Mouse (Mus musculus): Measurements from ENCODE around the gene Flt1. TPM values are rescaled to one million over a fixed set of nuclear protein-coding genes. Genes with fewer than 3 reads are reported as not detected.
A peak's percentile ranks its signal among the peaks of the same experiment; 100 is the strongest.

Flt1 gene
- total RNA-seq, 2 experiments from 2014 or later = 31.7 to 34.7 TPM

- H3K27ac ChIP-seq = no peak overlapping the region
- DNase-seq (ENCODE audit: low spot score in 2 of 2) = no peak
- H3K4me3 ChIP-seq = no peak overlapping the region
- no peak for TF ChIP-seq CTCF (conservative IDR thresholded peaks at IDR 0.05)
These were observed 19.3 kb upstream of the Flt1 start for GRCm38 (mm10) chr5:147744900-147745653.

DNA sequence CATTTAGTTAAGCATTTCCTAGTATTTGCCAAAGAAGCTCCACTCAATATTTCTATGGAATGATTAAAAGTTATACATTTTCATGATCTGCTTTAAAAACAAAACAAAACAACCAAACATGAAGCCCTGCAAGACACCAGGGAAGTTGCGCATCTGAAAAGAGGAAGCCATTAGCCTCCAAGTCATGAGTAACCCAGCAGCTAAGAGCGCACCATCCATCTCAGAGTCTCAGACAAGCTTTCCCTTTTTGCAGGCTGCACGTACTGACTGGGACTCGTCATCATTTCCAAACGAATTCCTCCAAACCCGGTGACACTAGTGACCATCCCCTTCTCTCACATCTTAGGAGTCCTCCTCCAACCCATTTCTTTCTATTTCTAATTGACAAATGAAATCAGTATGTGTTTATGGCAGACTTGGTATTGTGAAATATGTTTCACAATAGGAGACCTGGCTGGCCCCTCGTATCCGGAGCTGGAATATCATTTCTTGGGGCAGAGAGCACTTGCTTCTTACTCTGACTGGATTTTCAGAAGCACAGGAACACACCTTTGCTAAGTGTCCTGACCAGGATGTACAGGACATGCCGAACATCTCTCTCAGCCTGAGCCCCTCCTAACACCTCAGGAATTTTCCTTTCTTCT, 16.8 kb upstream of the Flt1 start:
- H3K4me3 ChIP-seq = no peak overlapping the region
- no peak for TF ChIP-seq CTCF (conservative IDR thresholded peaks at IDR 0.05)
- H3K27ac ChIP-seq = no peak overlapping the region
- no peak for DNase-seq (ENCODE audit: low spot score in 2 of 2)

DNA sequence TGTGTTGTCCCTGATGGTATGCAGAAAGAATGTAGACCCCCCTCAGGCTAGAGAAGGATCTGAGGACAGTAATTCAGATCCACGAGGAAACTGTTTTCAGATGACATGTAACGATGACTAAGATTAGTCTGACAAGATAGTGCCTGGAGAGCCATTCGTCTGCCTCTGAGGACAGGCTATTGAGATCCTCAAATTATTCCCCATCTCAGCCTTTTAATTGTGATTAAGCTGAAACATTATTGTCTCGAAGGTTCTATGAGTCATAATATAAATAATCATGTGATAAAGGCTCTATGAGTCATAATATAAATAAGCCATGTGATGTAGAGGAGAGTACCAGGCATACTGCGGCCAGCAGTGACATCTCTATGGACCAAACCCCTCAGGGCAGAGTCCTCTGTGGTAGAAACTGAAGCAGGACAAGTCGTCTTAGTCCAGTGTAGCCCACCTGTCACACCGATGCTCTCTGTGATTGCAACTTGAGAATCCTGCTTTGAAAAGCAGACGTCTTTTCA, 11.0 kb upstream of the Flt1 start:
- no peak for DNase-seq (ENCODE audit: low spot score in 2 of 2)

GRCm38 (mm10) chr5:147733682-147734081, 7.9 kb upstream of the Flt1 start:
- no peak overlapping the region for H3K27ac ChIP-seq
- peak; percentile 63 for TF ChIP-seq CTCF (conservative IDR thresholded peaks at IDR 0.05)
- DNase-seq (ENCODE audit: low spot score in 2 of 2) = no peak
- H3K4me3 ChIP-seq = no peak overlapping the region

More for the DNA sequence above, 11.0 kb upstream of the Flt1 start:
- TF ChIP-seq CTCF (conservative IDR thresholded peaks at IDR 0.05) = no peak
- H3K4me3 ChIP-seq = no peak overlapping the region
- no peak overlapping the region for H3K27ac ChIP-seq

- no peak for TF ChIP-seq CTCF (conservative IDR thresholded peaks at IDR 0.05)
- no peak overlapping the region for H3K27ac ChIP-seq
- H3K4me3 ChIP-seq = no peak overlapping the region
These were observed 7.1 kb upstream of the Flt1 start for GRCm38 (mm10) chr5:147732926-147733325.

DNA sequence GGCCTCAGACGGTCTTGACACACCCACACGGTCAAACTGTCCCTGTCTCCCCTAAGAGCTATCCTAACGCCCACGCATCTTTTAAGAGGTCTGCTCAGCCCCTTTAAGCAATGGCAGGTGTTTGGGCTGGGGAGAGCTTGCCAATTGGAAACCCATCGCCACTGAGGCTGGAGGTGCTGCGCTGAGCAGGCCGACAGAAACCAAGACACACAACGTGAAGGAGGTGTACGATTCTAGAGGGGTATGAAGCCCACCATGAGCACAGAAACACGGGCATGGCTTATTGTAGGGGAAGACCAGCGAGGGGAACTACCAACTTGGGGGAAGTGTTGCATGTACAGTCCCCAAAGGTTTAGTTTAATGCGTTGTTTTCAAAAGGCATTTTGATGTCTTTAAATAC, 1.7 kb upstream of the Flt1 start:
- no peak for TF ChIP-seq CTCF (conservative IDR thresholded peaks at IDR 0.05)
- DNase-seq (ENCODE audit: low spot score in 2 of 2) = no peak
- Histone ChIP-seq H3K27ac (no peak overlapping the region), H3K4me3 (no peak overlapping the region)

More at GRCm38 (mm10) chr5:147732926-147733325, 7.1 kb upstream of the Flt1 start:
- DNase-seq (ENCODE audit: low spot score in 2 of 2) = no peak

- no peak for TF ChIP-seq CTCF (conservative IDR thresholded peaks at IDR 0.05)
- no peak for DNase-seq (ENCODE audit: low spot score in 2 of 2)
- Histone ChIP-seq H3K27ac (0 out of 2 replicates have a peak overlapping the region, but pooled peaks have one; percentile 70), H3K4me3 (no peak overlapping the region; the same call in 1 of the 2 replicates)
These were observed 1.0 kb upstream of the Flt1 start for GRCm38 (mm10) chr5:147726701-147727393.

- TF ChIP-seq CTCF (conservative IDR thresholded peaks at IDR 0.05) = no peak
- Histone ChIP-seq H3K4me3 (peak overlapping the region; percentile 51), H3K27ac (peak overlapping the region; percentile 70)
- no peak for DNase-seq (ENCODE audit: low spot score in 2 of 2)
These were observed 623 bp downstream of the Flt1 start for GRCm38 (mm10) chr5:147724945-147725830.

GRCm38 (mm10) chr5:147724391-147724790, 1.4 kb downstream of the Flt1 start:
- Histone ChIP-seq H3K4me3 (peak overlapping the region; percentile 30), H3K27ac (peak overlapping the region; percentile 32)
- TF ChIP-seq CTCF (conservative IDR thresholded peaks at IDR 0.05) = no peak
- no peak for DNase-seq (ENCODE audit: low spot score in 2 of 2)

DNA sequence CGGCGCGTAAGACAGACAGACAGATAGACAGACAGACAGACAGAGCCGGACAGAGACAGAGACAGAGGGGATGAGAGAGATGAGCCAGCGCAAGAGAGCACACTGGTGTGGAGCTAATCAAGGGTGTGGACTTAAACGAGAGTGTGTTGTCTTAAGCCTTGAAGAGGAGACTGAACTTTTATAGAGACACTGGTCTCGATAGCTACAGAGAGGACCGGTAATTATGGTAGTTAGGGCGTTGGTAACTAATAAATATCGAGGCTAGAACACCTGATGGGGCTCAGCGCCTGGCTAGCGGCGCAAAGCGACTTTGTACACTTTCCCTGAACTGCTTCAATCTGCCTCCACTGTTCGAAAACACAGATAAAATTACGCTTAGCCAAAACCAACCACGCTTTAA, 2.0 kb downstream of the Flt1 start:
- Histone ChIP-seq H3K4me3 (peak overlapping the region; percentile 30), H3K27ac (peak overlapping the region; percentile 32; the same call in 1 of the 2 replicates)
- TF ChIP-seq CTCF (conservative IDR thresholded peaks at IDR 0.05) = no peak
- DNase-seq (ENCODE audit: low spot score in 2 of 2) = no peak

GRCm38 (mm10) chr5:147721438-147721837, 4.4 kb downstream of the Flt1 start:
- H3K4me3 ChIP-seq = peak overlapping the region; percentile 20
- no peak for TF ChIP-seq CTCF (conservative IDR thresholded peaks at IDR 0.05)
- no peak for DNase-seq (ENCODE audit: low spot score in 2 of 2)
- no peak overlapping the region; the same call in 1 of the 2 replicates for H3K27ac ChIP-seq

GRCm38 (mm10) chr5:147718335-147718734, 7.5 kb downstream of the Flt1 start:
- no peak for TF ChIP-seq CTCF (conservative IDR thresholded peaks at IDR 0.05)
- Histone ChIP-seq H3K4me3 (no peak overlapping the region), H3K27ac (no peak overlapping the region)
- DNase-seq (ENCODE audit: low spot score in 2 of 2) = no peak
